Mouse (Mus musculus) spleen, embryonic (tissue): ENCODE data around the gene Fkbp8.

ENCODE experiments used
- CTCF ChIA-PET: fragments of 350-600 bp; sonication (Branson Sonifier 250); formaldehyde crosslinking; loops from one replicate; lab custom pipeline; 2022; lab: Charles Lee

Gene Fkbp8

GRCm38 (mm10) chr8:70522592-70523403 lies 4.7 kb upstream of the Fkbp8 start:
- CTCF ChIA-PET = interaction anchor here (0.5 to 1.3 kb wide), 2 partner anchors 11 to 239 kb away, joined by 3 to 5 read pairs; no protein-coding TSS in a partner anchor

DNA sequence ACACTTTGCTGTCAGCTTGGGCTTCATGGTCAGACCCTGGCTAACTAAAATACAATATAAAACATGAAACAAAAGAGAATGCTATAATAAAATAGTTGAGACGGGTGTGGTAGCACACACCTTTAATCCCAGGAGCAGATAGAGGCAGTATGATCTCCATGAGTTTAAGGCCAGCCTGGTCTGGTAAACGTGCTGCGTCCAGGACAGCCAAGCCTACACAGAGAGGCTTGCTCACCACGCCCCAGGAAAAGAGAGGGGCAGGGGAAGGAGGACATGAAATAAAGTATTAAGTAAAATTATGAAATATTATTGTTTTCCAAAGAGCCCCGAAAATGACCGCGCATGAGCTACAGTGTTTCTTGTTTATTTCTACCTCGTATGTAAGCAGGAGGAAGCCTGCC lies 413 bp upstream of the Fkbp8 start:
- CTCF ChIA-PET = interaction anchor here (1.6 kb wide), 1 partner anchor 58 kb away, joined by 3 read pairs; no protein-coding TSS in a partner anchor

DNA sequence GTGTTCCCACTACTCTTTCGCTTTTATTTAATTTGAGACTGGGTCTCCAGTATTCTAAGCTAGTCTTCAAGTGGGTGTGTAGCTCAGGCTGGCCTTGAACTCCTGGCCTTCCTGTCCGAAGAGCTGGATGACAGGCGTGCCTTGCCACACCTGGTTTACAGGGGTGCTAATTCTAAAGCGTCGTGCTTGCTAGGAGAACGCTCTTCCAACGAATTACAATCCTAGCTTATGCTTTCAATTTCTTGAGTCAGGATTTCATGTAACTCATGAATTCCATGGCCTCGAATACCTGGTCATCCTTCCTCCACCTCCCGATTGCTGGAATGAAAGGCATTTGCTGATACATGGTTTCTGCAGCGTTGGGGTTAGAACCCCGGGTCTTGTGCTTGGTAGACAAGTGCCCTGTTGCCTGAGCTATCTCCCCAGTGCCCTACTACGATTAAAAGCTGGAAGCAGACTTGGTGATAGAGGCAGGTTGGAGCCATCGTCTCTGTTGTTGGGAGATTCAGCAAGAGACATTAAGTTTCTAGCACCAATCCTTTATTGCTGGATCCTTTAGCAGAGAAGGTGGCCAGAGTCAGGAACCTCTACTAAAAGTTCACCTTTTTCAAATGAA lies 766 bp downstream of the Fkbp8 start:
- CTCF ChIA-PET = interaction anchor here (0.5 kb wide), 1 partner anchor 104 kb away, joined by 3 read pairs; no protein-coding TSS in a partner anchor

DNA sequence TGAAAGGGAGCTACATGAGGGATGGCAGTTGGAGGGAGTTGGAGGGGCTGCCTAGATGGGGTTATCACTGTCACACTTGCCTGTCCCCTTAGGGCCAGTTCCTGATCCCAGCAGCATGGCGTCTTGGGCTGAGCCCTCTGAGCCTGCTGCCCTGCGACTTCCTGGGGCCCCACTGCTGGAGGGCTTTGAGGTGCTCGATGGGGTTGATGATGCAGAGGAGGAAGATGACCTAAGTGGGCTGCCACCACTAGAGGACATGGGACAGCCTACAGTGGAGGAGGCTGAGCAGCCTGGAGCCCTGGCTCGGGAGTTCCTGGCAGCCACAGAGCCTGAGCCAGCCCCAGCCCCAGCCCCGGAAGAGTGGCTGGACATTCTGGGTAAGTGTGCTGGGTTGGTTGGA lies 1.8 kb downstream of the Fkbp8 start:
- CTCF ChIA-PET = interaction anchor here (0.5 to 0.7 kb wide), 2 partner anchors 22 to 335 kb away, joined by 3 to 8 read pairs; no protein-coding TSS in a partner anchor

GRCm38 (mm10) chr8:70529741-70530161 lies 2.2 kb downstream of the Fkbp8 start:
- CTCF ChIA-PET = interaction anchor here (0.5 to 0.7 kb wide), 2 partner anchors 39 to 335 kb away, joined by 3 to 11 read pairs; no protein-coding TSS in a partner anchor

DNA sequence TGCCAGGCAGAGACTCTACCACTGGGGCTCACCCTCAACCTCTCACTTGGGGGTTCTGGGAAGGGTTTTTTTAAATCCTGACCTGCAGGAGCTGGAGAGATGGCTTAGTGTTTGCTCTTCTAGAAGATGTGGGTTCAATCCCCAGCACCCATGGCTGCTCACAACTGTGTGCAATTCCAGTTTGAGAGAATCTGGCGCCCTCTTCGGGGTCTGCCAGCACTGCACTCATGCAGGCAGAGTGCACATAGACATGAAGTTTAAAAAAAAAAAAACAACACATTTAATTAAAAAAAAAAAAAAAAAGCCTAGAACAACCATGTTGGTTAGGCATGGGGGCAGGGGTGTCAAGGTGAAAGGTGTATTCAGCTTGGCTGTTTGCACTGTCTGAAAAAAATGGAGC lies 2.8 kb downstream of the Fkbp8 start:
- CTCF ChIA-PET = interaction anchor here (0.7 kb wide), 1 partner anchor 38 kb away, joined by 11 read pairs; no protein-coding TSS in a partner anchor

GRCm38 (mm10) chr8:70534281-70534680 lies 6.8 kb downstream of the Fkbp8 start:
- CTCF ChIA-PET = no interaction called here

DNA sequence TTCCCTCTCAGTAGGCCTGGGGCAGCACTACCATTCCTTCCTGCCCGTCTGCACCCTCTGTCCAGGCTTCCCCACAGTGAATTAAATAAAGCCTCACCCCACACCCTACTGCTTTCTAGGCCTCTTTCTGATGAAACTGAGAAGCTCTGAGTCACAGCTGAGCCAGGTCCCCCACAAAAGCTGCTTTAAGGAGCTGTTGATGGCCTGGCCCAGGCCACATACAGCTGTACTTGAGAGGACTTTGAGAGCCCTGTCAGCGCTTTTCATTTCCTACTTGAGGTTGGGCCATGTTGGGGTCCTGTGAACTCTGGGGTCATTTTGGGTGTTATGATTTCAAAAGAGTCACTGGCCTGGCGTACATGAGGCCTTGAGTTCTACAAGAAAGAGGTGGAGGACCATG lies 7.7 kb downstream of the Fkbp8 start:
- CTCF ChIA-PET = no interaction called here

DNA sequence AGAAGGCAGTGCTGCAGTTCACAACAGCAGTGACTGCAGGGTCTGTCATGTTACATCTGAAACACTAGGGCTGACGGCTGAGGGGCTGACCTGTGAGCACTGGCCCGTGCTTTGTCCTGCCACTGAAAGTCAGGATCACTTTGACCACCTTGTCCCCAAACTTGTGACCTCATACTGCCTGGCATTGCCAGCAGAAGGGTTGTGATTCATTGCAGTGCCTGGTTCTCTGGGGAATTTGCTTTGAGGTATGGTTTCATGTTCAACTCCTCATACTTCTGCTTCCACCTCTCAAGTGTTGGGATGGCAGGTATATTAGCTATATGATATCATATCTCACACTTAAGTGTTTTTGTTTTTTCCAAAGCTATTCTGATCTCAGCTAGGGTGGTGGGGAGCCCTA lies 8.2 kb downstream of the Fkbp8 start:
- CTCF ChIA-PET = no interaction called here

DNA sequence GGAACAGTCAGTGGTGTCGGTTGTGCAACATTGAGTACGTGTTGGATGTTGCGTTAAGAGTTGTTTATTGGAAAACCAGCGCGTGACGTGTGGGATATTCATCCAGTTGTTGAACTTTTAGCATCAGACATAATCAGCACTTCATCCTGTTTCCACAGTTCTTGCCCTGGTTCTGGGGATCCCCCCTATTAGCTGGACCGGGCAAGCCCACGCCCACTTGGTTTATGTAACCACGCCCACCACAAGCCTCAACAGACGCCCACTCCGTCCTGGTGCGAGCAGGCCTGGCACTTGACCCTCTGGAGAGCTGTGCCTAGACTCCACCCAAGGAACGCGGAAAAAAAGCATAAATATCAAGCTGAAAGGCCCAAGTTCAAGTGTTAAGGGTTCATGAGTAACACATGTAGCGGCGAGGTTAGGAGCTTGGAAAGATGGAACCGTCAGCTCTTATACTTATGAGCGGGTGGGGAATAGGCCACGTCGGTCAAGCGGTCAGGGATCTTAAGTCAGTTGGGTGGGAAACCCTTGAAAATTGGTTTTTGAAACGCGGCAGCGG lies 10.6 kb downstream of the Fkbp8 start:
- CTCF ChIA-PET = interaction anchor here (1.7 kb wide), 1 partner anchor 29 kb away, joined by 6 read pairs; no protein-coding TSS in a partner anchor

DNA sequence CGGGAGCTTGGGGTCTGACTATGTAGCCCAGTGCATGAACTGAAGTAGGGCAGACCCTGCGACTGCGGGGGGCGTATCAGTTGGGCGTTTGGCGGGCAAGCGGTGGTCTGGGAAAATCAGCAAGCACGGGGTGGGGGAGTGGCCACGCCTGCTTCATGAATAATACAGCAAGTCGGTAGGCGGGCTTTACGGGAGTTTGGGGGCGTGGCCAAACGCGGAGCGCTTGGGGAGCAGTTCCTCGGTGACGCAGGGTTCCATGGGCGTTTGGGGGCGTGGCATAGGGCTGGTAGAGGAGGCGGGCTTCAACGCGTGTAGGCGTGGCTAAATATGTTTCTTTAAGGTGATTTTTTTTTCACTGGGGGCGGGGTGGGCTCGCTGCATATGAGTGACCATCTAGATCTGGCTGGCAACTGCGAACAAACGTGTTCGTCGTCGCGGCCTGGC lies 11.1 kb downstream of the Fkbp8 start:
- CTCF ChIA-PET = interaction anchor here (1.7 kb wide), 1 partner anchor 29 kb away, joined by 6 read pairs; no protein-coding TSS in a partner anchor

DNA sequence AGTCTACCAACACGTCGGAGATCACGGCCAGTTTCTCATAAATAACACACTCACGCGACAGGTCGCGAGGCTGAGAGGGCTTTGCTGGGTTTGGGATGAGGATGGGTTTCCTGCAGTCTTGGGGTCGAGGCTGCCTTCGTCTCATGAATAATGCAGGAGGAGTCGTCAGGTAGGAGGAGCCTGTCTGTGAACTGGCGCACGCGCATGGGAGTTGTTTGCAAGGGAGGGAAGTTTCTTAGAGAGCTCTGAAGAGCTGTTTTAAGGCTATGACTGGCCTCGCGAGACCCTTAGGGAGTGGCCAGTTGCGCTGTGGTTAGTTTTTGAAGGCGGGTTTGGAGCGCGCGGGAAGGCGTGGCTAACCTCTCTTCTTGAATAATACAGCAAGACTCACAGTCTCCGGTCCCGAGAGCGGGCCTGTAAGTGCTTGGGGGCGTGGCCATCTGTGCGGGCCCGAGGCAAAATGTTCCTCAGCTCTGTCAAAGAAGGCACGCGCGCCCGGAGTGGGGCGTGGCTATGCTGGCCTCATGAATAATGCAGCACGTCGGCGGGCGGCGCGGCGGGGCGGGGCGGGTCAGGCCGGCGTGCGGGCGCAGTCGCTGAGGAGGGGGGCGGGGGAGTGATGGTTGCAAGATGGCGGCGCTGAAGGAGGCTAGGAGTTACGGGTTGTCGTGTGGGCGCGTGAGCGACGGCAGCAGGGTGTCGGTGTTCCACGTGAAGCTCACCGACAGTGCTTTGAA lies 11.7 kb downstream of the Fkbp8 start, which contains the start of gene Ell:
TSS of gene Ell (plus strand) at position 381 of the 737 bp plus-strand sequence.
- CTCF ChIA-PET = interaction anchor here (0.8 to 1.7 kb wide), 2 partner anchors 28 to 30 kb away, joined by 3 to 6 read pairs; no protein-coding TSS in a partner anchor

DNA sequence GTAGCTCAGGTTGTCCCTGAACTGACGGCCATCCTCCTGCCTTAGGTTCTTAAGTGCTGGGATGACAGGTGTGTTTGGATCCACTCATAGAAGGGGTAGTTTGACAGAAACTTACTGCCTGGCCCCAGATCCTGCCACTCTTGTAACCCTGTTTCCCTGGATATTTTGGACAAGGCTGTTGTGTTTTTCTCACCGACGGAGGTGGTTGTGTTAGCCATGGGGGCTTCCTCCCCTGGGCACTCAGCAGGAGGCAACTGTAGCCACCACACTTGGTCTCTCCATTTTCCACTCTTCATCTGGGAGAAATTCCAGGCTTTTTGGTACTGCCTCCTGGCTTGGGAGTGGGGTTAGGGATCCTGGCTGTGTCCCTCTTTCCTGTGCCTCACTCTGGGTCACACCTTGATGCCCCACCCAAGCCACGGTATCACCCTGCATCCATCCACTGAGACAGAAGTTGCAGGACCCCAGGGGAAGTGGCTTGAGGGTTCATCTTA lies 12.5 kb downstream of the Fkbp8 start:
- CTCF ChIA-PET = interaction anchor here (0.8 kb wide), 1 partner anchor 29 kb away, joined by 3 read pairs; no protein-coding TSS in a partner anchor

DNA sequence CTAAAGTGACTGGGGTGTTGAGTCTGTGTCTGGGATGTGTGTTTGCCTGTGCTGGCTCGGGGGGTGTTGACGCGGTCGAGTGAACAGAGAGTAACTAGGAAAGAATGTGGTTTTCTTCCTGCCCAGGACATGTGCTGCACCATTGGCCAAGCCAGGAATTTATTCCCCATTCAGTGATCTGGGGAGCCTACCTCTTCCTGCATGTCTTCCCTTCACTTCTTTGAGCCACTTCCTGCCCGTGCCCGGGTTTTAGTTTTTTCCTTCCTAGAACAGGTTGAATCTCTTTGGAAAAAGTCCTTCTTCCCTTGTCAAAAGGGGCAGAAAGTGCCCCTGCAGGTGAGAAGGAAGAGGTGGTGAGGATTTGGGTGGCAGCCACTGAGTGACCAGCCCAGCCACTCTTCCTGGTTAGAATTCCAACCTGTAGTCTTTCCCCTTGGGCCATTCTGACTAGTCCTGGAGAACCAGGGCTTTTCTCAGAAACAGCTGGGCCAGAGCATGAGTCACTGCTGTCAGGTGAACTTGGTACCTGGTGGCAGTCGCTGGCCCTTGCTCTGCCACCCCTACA lies 13.1 kb downstream of the Fkbp8 start:
- CTCF ChIA-PET = no interaction called here

DNA sequence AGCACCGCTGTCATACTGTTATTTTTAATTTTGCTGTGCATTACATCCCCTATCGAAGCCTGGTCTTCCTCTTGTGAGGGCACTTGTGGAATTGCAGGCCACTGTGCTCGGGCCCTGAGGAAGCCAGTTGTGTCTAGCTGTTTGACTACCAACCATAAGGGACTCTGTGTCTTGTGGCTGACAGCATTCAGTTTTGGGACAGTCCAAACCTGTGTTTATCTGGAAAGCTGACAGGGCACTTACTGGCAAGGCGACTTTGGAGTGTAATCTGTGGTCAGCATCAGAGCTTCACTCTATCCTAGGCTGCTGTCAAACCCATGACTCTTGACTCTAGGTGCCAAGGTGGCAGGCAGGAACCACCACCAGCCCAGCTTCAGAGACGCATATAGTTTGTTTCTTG lies 13.6 kb downstream of the Fkbp8 start:
- CTCF ChIA-PET = no interaction called here

GRCm38 (mm10) chr8:70544200-70544687 lies 16.7 kb downstream of the Fkbp8 start:
- CTCF ChIA-PET = interaction anchor here (0.7 kb wide), 1 partner anchor 64 kb away, joined by 5 read pairs; no protein-coding TSS in a partner anchor

- CTCF ChIA-PET = no interaction called here
Measured at GRCm38 (mm10) chr8:70546412-70546811, 18.9 kb downstream of the Fkbp8 start.

GRCm38 (mm10) chr8:70547762-70548161 lies 20.2 kb downstream of the Fkbp8 start:
- CTCF ChIA-PET = interaction anchor here (0.6 kb wide), 1 partner anchor 11 kb away, joined by 3 read pairs; no protein-coding TSS in a partner anchor

- CTCF ChIA-PET = interaction anchor here (0.5 to 0.7 kb wide), 3 partner anchors 18 to 253 kb away, joined by 3 to 4 read pairs (median 3); no protein-coding TSS in a partner anchor
Measured at GRCm38 (mm10) chr8:70549412-70550184, 22.1 kb downstream of the Fkbp8 start.
